Mouse (Mus musculus): Measurements from ENCODE around the gene Zfp423.

DNA sequence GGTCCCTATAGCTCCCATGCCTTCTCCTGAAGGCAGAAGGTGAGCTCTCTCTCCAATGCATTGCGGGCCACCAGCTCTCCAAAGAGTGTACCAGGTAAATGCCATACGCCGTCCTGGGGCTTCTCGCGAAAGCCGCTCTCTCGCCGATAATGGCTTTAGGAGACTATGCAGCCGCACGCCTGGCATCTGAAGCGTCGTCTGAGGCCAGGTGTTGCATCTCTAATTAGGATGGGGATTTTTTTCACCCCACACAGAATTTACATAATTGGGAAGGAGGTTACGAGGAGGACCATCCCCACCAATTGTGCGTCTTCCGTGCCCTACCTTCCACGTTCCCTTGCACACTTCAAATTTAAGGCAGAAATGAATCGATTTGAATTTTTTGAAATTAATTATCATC lies 252.2 kb downstream of the Zfp423 start:
- TF ChIP-seq CTCF (IDR thresholded peaks at IDR 0.05; ENCODE audit: insufficient read depth, low read length) (no peak), POLR2A (IDR thresholded peaks at IDR 0.05; ENCODE audit: borderline replicate concordance, extremely low read depth, low read depth, low read length) (no peak)
